Mouse (Mus musculus) kidney, postnatal 0 days (tissue): ENCODE measurements around the gene Gm28308. TPM values are rescaled to one million over a fixed set of nuclear protein-coding genes. Genes with fewer than 3 reads are reported as not detected.

Experiments used
- ATAC-seq: fragments of 200-750 bp; cut with Nextera tagmentation; replicated peaks from 2 replicates; pipeline ENCODE4 v1.8.0; 2017; ENCODE audit warnings: low read depth, moderate number of reproducible peaks, moderate TSS enrichment, moderate library complexity; ENCODE audit not compliant: low FRiP score
- DNase-seq: peaks from one replicate; pipeline ENCODE4 v3.0.0-alpha.2; 2016; ENCODE audit warnings: low spot score
- H3K27ac ChIP-seq: fragments of 300-500 bp; sonication (generic); 2 replicates; pipeline ENCODE4 v1.5.1; 2014; ENCODE audit warnings: mild to moderate bottlenecking
- H3K27me3 ChIP-seq: fragments of 300-500 bp; sonication (generic); 2 replicates; pipeline ENCODE4 v1.6.1; 2014; ENCODE audit warnings: low read length, mixed read lengths; ENCODE audit not compliant: insufficient read depth
- H3K36me3 ChIP-seq: fragments of 300-500 bp; sonication (generic); 2 replicates; pipeline ENCODE4 v1.6.1; 2014; ENCODE audit warnings: low read length, mixed read lengths; ENCODE audit not compliant: insufficient read depth
- H3K4me1 ChIP-seq: fragments of 300-500 bp; sonication (generic); replicated peaks from 2 replicates; pipeline ENCODE4 v1.6.1; 2014; ENCODE audit warnings: antibody characterized with exemption, low read length, mixed read lengths; ENCODE audit not compliant: insufficient read depth
- H3K4me2 ChIP-seq: fragments of 300-500 bp; sonication (generic); 2 replicates; pipeline ENCODE4 v1.6.1; 2014; ENCODE audit warnings: mild to moderate bottlenecking, low read length, moderate library complexity, mixed read lengths
- H3K4me3 ChIP-seq: fragments of 300-500 bp; sonication (generic); replicated peaks from 2 replicates; pipeline ENCODE4 v1.5.1; 2014; ENCODE audit warnings: low read depth, low read length
- H3K9ac ChIP-seq: fragments of 300-500 bp; sonication (generic); 2 replicates; pipeline ENCODE4 v1.6.1; 2014; ENCODE audit warnings: low read depth, low read length
- H3K9me3 ChIP-seq: fragments of 300-500 bp; sonication (generic); replicated peaks from 2 replicates; pipeline ENCODE4 v1.6.1; 2016; ENCODE audit warnings: low read length, inconsistent platforms, mixed read lengths
- CTCF ChIP-seq: IDR thresholded peaks from 2 replicates; pipeline ENCODE4 v1.5.1; 2016; ENCODE audit warnings: antibody characterized with exemption, low read depth, mild to moderate bottlenecking, moderate library complexity
- WGBS: fragments of 180-500 bp; shearing (Covaris S2); extraction: QIAGEN DNeasy Blood & Tissue Kit; methylation state at CpG from one replicate; pipeline ENCODE4 v1.1.7; 2014; 5-methylcytosine and 5-hydroxymethylcytosine counted together
- polyA plus RNA-seq: library from polyadenylated mRNA; unstranded; fragments of >200 nt; fragmentation: Nextera tagmentation; extraction: Ambion mirVana; gene quantifications from 2 replicates; pipeline ENCODE4 v1.2.1, GENCODE M21; 2015

Gene Gm28308
- 0.66 and 2.1 TPM in 2 replicates for polyA plus RNA-seq

DNA sequence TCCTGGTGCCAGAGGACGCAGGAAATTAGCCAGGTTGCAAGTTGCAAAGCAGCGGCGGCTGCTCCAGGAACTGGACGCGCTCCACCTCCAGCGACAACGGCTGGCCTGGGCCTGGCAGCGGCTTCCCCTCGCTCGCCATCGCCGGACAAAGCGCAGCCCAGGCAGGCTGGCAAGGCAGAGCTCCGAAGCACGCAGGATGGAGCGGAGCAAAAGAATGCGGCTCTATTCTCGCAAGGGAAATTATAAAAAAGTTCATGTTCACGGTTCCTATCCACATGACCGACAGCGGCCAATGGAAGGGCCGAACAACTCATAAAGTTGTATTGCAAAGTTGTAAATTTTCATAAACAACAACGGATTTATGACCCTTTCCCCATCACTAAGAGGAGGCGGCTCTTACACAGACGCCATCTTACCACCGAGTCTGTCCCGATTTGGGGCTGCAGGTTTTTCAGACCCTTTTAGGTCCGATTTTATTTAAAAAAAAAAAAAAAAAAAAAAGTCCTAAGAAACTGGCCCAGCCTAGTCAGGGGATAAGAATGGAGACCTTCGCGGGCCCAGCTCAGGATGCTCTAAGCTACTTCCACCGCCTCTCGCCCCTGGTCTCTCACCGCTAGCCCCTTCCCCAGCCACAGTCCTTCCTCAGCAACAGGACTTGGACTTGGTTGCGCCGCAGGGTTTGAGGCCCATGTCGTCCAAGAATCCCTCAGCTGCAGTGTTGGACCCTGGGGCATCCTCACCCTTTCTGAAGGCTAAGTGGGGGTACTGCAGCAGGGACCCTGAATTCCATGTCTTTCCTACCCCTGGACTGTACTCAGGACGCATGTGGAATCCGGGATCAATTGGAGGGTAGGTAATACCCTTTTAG lies at the start of gene Gm28308, which contains the start of gene Hoxa3:
Gm28308 (minus strand) TSS at position 221 of the 868 bp plus-strand sequence.
Hoxa3 (minus strand) TSS at position 218 of the 868 bp plus-strand sequence.
- H3K36me3 ChIP-seq = no peaks in the 10 kb centered on the region
- DNase-seq (peak; percentile 98), ATAC-seq (peak; percentile 38; the same call in 1 of the 2 replicates)
- no peaks in the 10 kb centered on the region for H3K27me3 ChIP-seq
- no peak for TF ChIP-seq CTCF
- H3K9me3 ChIP-seq = no peaks in the 10 kb centered on the region
- H3K27ac ChIP-seq = peak within 1 kb of the TSS; percentile 99
- H3K4me1 ChIP-seq = peaks cover 47% of the 10 kb centered on the region
- peak within 1 kb of the TSS; percentile 78 for H3K4me3 ChIP-seq
- peak within 1 kb of the TSS; percentile 89 for H3K4me2 ChIP-seq
- 4% methylated on average over 37 of the region's 38 CpGs for WGBS
- peak within 1 kb of the TSS; percentile 90 for H3K9ac ChIP-seq

DNA sequence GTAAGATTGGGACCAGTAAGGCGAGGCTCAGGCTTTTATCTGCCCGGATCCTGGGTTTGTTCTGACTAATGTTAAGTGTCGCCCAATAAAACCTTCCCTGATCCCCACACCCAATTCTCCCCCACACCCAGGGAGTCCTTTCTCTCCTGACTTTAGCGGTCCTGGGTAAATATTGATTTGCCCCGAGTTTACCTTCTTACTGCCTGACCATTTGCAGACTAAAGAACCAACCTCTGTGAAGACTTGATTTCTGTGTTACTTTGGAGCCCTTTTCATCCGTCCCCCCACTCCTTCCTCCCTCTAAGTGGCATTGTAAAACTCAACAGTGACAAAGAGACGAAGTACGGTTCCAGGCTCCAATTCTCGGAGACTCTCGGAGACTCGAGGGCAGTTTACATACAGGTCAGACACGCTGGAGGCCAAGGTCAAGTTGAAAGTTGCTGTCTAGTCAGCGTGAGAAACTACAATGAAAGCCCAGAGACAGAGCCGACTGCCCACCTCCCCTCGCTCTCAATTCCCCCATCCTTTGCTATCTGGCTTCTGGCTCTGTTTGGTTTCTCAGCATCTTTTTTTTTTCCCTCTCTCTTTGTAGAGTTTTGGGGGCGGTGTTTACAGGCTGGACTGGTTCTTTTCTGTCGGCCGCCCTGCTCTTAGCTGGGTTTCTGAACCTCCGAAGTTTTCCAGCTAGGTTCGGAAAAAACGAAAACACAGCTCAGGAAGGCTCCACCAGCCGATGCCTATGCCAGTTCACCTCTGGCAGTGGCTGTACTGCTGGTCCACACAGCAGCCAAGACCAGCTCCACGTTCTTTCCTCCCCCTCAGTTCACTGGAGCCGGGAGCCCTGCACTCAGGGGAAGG lies 49.6 kb upstream of the Gm28308 start:
- no peak overlapping the region for H3K4me3 ChIP-seq
- no peaks in the 10 kb centered on the region for H3K36me3 ChIP-seq
- WGBS = 4% methylated on average over 24 of the region's 24 CpGs
- H3K27ac ChIP-seq = no peak overlapping the region
- H3K4me2 ChIP-seq = no peak overlapping the region
- H3K4me1 ChIP-seq = no peaks in the 10 kb centered on the region; the same call in 1 of the 2 replicates
- no peaks in the 10 kb centered on the region for H3K9me3 ChIP-seq
- no peak for TF ChIP-seq CTCF
- no peak overlapping the region for H3K9ac ChIP-seq
- DNase-seq = peak; percentile 8
- H3K27me3 ChIP-seq = peaks cover 78% of the 10 kb centered on the region
- no peak for ATAC-seq

DNA sequence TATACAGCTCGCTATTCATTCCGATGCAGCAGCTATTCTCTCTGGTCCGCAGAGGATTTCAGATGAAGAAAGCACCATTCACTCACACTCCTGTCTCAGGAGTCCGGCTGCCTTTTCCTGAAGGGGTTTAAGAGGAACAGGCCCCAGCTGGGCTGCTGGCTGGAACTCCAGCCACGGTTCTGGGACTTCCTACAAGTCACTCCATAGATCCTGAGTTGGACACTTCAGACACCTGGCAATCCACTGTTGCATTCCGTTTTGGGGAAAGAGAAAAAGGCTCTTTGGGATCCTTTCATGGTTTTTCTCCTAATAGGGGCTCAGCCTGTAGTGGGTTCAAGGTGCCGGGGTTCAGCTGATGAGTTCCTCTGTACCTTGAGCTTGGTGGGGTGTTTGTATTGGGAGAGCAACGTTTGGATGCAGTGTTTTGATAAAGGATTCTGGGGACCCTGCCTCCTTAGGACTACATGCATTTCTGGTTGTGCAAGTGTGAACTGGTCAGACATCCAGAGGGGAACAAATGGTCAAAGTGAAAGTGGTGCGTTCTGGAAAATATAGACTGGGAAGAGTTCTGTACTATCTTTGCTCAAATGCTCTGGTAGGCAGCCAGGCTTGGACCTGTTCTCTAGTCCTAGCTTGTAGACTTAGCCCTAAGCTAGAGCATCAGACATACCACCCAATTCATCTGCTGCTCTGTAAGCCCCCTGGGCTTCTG lies 48.8 kb upstream of the Gm28308 start:
- Histone ChIP-seq H3K27me3 (peaks cover 72% of the 10 kb centered on the region), H3K4me1 (no peaks in the 10 kb centered on the region; the same call in 1 of the 2 replicates), H3K4me3 (no peak overlapping the region), H3K4me2 (no peak overlapping the region), H3K27ac (no peak overlapping the region), H3K9ac (no peak overlapping the region), H3K9me3 (no peaks in the 10 kb centered on the region), H3K36me3 (no peaks in the 10 kb centered on the region)
- DNase-seq = peak; percentile 23
- no peak for TF ChIP-seq CTCF
- no peak for ATAC-seq
- WGBS = 3% methylated on average over 9 of the region's 9 CpGs

DNA sequence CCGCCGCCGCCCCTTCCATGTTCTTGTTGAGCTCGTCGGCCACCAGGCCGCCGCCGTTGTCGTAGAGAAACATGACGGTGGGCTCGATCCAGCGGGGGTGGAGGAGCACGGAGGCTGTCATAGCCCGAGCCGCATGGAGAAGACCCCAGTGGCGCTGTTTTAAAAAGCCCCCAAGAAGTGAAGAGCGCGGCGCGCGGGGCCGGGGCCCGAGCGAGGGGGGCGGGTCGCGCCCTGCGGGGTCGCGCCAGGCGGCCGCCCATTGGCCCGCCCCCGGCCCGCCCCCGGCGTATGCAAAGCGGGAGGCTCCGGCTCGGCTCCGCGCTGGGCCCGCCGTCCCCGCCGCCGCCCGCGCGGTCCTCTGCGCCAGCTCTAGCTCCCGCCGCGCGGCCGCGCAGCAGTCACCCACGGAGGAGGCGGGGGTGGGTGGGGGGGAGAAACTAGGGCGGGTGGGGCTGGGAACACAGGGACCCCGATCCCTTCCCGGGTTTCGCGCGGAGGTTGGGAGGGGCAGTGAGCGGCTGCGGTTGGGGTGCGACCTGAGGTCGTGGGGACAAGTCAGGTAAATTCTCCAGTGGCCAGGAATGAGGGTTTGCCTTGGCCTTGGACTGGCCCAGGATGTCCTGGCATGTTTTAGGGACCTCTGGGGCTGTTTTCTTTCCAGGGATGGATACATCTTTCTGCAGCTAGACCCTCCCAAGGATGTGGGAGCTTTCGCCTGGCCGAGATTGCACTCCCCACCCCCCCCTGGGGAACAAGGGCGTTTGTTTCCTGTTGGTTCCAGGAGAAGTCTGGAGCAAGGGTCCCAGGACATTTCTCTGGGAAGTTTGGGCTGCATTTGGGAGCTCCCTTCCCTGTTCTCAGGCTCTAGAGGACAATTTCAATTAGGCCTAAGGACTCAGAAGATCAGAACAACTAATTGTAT lies 47.8 kb upstream of the Gm28308 start, which contains the start of gene Hoxa13:
Hoxa13 (minus strand) TSS at position 227 of the 922 bp plus-strand sequence.
- Histone ChIP-seq H3K4me1 (no peaks in the 10 kb centered on the region; the same call in 1 of the 2 replicates), H3K9me3 (no peaks in the 10 kb centered on the region), H3K4me3 (peak within 1 kb of the TSS; percentile 37), H3K9ac (no peak within 1 kb of the TSS), H3K27ac (no peak within 1 kb of the TSS), H3K4me2 (peak within 1 kb of the TSS; percentile 55), H3K36me3 (no peaks in the 10 kb centered on the region), H3K27me3 (peaks cover 64% of the 10 kb centered on the region)
- no peak for TF ChIP-seq CTCF
- DNase-seq (peak; percentile 17), ATAC-seq (peak; percentile 48; the same call in 1 of the 2 replicates)
- 1% methylated on average over 43 of the region's 72 CpGs for WGBS

- TF ChIP-seq CTCF = no peak
- no peak overlapping the region for H3K27ac ChIP-seq
- H3K4me3 ChIP-seq = peak overlapping the region; percentile 25
- H3K9ac ChIP-seq = no peak overlapping the region
- H3K27me3 ChIP-seq = peaks cover 61% of the 10 kb centered on the region
- H3K36me3 ChIP-seq = no peaks in the 10 kb centered on the region
- H3K9me3 ChIP-seq = no peaks in the 10 kb centered on the region
- peak; percentile 12 for DNase-seq
- no peaks in the 10 kb centered on the region; the same call in 1 of the 2 replicates for H3K4me1 ChIP-seq
- no peak for ATAC-seq
- under 1% methylated on average over 39 of the region's 39 CpGs for WGBS
- H3K4me2 ChIP-seq = peak overlapping the region; percentile 55
Observed at GRCm38 (mm10) chr6:52259811-52260261, 46.7 kb upstream of the Gm28308 start.
